Mouse (Mus musculus): ENCODE measurements around the gene Klrg1. TPM values are rescaled to one million over a fixed set of nuclear protein-coding genes. Genes with fewer than 3 reads are reported as not detected.

Gene Klrg1
- polyA plus RNA-seq, 1 experiment from 2014 or later, result 0.15 TPM

- Histone ChIP-seq H3K4me1 (no peaks in the 10 kb centered on the region), H3K4me3 (no peak overlapping the region), H3K9me3 (no peaks in the 10 kb centered on the region), H3K27ac (no peak overlapping the region), H3K9ac (no peak overlapping the region), H3K4me2 (replicated peaks) (no peak overlapping the region), H3K27me3 (no peaks in the 10 kb centered on the region), H3K36me3 (no peaks in the 10 kb centered on the region)
- ATAC-seq (ENCODE audit: insufficient number of reproducible peaks, insufficient read depth, low FRiP score, low TSS enrichment), result no peak
- 26% methylated on average over 1 of the region's 1 CpGs for WGBS
Observed at GRCm38 (mm10) chr6:122252146-122252545, 30.5 kb downstream of the Klrg1 start.

- Histone ChIP-seq H3K9me3 (no peaks in the 10 kb centered on the region), H3K4me1 (no peaks in the 10 kb centered on the region), H3K27ac (no peak overlapping the region), H3K4me2 (replicated peaks) (no peak overlapping the region), H3K27me3 (no peaks in the 10 kb centered on the region), H3K36me3 (no peaks in the 10 kb centered on the region), H3K4me3 (no peak overlapping the region), H3K9ac (no peak overlapping the region)
- WGBS, result 74% methylated on average over 4 of the region's 4 CpGs
- ATAC-seq (ENCODE audit: insufficient number of reproducible peaks, insufficient read depth, low FRiP score, low TSS enrichment), result no peak
Observed at GRCm38 (mm10) chr6:122250033-122250432, 32.6 kb downstream of the Klrg1 start.

Other genes starting within 250 kb of the Klrg1 start
- gene M6pr, start 25.8 kb upstream of the Klrg1 start, polyA plus RNA-seq (2016; fragmentation: Nextera tagmentation; extraction: Ambion mirVana), result 72.6 and 75.1 TPM in 2 replicates
- 29.4 and 30.0 TPM in 2 replicates for gene Phc1, start 57.7 kb upstream of the Klrg1 start, polyA plus RNA-seq (2016; fragmentation: Nextera tagmentation; extraction: Ambion mirVana)
- 46.2 and 49.7 TPM in 2 replicates for gene Rimklb, start 215.9 kb upstream of the Klrg1 start, polyA plus RNA-seq (2016; fragmentation: Nextera tagmentation; extraction: Ambion mirVana)
- 3.0 and 3.1 TPM in 2 replicates for gene Mfap5, start 223.0 kb upstream of the Klrg1 start, polyA plus RNA-seq (2016; fragmentation: Nextera tagmentation; extraction: Ambion mirVana)

Data from embryonic facial prominence, embryonic 12.5 days (tissue).